Mouse (Mus musculus): ENCODE measurements around the gene Ybx1. TPM values are rescaled to one million over a fixed set of nuclear protein-coding genes. Genes with fewer than 3 reads are reported as not detected.
"Not testable (repeated sequence)": the region's sequence is repeated elsewhere in the genome, so short reads cannot be mapped to it uniquely, and the experiment has no call there.

Gene Ybx1
- polyA plus RNA-seq, 1 experiment from 2014 or later: 590 TPM

DNA sequence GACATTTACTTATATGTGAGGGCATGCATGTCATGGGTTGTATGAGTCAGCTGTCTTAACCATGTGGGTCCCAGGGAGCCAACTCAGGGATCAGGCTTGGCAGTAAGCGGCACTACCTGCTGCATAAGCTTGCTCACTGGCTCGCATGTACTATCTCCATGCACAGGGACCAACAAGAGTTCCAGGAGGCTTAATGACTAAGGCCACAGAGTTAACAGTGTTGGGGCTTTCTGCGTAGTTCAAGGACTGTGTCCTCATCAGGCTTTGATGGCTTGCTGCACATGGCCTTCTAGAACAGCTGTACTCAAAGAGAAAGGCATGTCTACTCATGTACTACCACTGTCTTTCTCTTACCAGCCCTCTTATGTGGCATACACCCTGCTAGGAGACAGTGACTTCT is 6.4 kb upstream of the Ybx1 start:
- DNase-seq (ENCODE audit: low read depth, low spot score): no peak
- POLR2A ChIA-PET: no interaction called here
- CTCF ChIA-PET: interaction anchor here (0.8 kb wide), 1 partner anchor 48 kb away, joined by 3 read pairs; no protein-coding TSS in a partner anchor
- no peaks in the 10 kb centered on the region for H3K27me3 ChIP-seq
- no peak for TF ChIP-seq CTCF (IDR thresholded peaks at IDR 0.05)
- no peak for ATAC-seq
- in situ Hi-C loops (cut with MboI; ENCODE audit: low pct_unique_long_range_greater_than_20kb): no loop called here

DNA sequence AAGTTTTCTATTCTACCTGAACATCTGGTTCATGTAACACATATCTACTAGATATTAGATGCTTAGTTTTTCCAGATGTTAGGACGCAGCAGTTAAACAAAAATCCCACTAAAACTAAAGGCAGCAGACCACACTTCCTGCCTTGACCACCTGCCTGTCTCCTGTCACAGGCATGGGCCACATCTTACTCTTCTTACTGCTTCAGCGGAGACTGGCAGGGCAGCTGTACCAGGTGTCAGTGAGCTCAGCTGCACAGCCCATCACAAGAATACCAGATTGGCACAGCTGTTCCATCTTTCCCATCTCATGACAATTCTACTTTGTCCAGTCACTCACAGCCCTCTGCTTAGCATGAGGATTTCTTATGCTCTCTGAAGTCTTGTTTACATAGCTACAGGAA is 3.0 kb upstream of the Ybx1 start:
- no peak for DNase-seq (ENCODE audit: low read depth, low spot score)
- no peaks in the 10 kb centered on the region for H3K27me3 ChIP-seq
- TF ChIP-seq CTCF (IDR thresholded peaks at IDR 0.05): no peak
- ATAC-seq: no peak
- in situ Hi-C loops (cut with MboI; ENCODE audit: low pct_unique_long_range_greater_than_20kb): no loop called here
- CTCF ChIA-PET: interaction anchor here (0.9 kb wide), 1 partner anchor 41 kb away, joined by 3 read pairs; no protein-coding TSS in a partner anchor
- POLR2A ChIA-PET: no interaction called here

DNA sequence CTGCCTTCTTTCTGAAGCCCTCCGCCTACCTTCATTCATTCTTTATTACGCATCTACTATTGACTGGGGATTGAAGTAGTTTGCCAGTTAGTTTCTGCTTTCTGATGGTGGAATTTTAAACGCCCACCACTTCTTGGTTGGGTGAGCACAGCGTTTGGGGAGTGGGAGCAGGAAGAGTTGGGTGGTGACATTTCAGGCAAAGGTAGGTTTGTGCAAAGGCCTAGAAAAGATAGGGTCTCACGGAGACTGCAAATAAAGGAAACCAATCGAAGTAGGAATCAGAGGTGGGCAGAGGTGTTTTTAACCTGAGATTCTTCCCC is 690 bp upstream of the Ybx1 start:
- ChIA-PET POLR2A (no interaction called here), CTCF (interaction anchor here (1.4 kb wide), 1 partner anchor 10 kb away, joined by 3 read pairs; no protein-coding TSS in a partner anchor)
- no peak for TF ChIP-seq CTCF (IDR thresholded peaks at IDR 0.05)
- no peaks in the 10 kb centered on the region for H3K27me3 ChIP-seq
- in situ Hi-C loops (cut with MboI; ENCODE audit: low pct_unique_long_range_greater_than_20kb): no loop called here
- ATAC-seq (no peak), DNase-seq (ENCODE audit: low read depth, low spot score) (no peak)

DNA sequence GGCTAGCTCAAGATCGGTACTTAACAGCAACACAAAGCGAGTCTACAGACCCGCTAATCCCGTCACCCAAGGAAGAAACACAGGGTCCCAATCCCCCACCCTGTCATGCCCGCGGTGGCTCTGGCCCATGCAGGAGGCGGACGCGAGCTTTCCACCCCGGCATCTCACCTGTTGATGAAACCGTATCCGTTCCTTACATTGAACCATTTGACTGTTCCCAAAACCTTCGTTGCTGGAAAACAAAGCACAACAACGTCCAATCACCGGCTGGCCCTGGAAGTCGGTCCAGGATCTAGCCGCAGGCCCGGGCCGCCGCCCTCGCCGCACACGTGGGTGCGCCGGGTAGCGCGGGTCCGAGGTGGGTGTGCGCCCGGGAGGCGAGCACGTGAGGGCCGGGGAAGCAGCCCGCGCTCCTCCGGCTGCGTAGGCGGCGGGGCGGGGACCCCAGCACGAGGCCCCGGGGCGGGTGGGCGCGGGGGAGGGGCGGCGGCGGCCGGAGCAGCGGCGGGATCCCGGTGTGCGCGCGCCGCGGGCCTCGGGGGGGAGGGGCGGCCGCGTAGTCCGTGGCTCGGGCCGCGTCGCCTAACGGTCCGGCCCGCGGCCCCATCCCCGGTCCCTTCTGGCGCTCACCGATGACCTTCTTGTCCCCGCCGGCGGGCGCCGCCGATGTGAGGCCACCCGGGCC is 688 bp downstream of the Ybx1 start:
- CTCF ChIA-PET: interaction anchor here (1.2 to 1.4 kb wide), 2 partner anchors 41 to 48 kb away, joined by 3 read pairs; no protein-coding TSS in a partner anchor
- DNase-seq (ENCODE audit: low read depth, low spot score): no peak
- in situ Hi-C loops (cut with MboI; ENCODE audit: low pct_unique_long_range_greater_than_20kb): loop anchor here (5.0 kb wide), 1 partner anchor 46 kb away; no protein-coding TSS in a partner anchor
- no peak for TF ChIP-seq CTCF (IDR thresholded peaks at IDR 0.05)
- no peaks in the 10 kb centered on the region for H3K27me3 ChIP-seq
- peak; percentile 25 for ATAC-seq
- POLR2A ChIA-PET: interaction anchor here (0.6 to 1.2 kb wide), 2 partner anchors 15 to 47 kb away, joined by 3 read pairs; no protein-coding TSS in a partner anchor

DNA sequence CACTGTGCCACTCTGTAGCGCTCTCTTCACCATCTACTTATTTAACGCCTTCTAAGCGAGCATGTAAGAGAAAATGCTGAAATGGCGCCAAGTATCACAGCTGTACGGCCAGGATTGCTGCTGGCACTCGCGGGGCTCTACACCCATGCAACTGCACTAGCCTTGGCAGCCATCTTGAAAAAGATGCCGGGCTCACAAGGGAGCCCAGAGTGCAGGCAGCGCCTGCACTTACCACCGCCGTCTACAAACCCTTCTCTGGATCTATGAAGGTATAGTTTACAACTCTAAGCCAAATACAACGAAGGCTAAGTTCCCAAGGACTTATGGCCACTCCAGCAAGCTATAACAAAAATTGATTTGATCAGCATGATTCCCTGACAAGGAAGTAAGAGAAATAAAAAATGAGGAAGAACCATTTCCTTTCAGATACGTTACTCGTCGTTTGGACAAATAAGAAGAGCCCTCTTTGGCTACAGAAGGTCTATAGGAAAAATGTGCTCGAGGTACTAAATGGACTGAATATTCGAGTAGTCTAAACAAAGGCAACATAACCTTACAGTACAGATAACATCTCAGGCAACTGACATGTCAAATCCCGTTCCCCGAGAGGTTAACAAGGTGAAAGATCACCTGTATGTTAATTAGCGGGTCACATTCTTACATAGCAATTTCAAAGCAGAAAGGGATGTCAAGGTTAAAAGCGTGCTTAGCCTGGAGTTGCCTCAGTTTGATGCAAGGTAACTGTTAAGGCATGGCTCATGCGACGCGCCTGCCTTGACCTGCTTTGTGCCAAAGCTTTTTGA is 1.4 kb downstream of the Ybx1 start:
- ATAC-seq: no peak
- ChIA-PET POLR2A (interaction anchor here (0.6 to 1.2 kb wide), 2 partner anchors 15 to 48 kb away, joined by 3 read pairs; no protein-coding TSS in a partner anchor), CTCF (interaction anchor here (1.1 to 1.5 kb wide), 4 partner anchors 41 to 54 kb away, joined by 3 to 4 read pairs (median 3); no protein-coding TSS in a partner anchor)
- no peak for DNase-seq (ENCODE audit: low read depth, low spot score)
- in situ Hi-C loops (cut with MboI; ENCODE audit: low pct_unique_long_range_greater_than_20kb): loop anchor here (5.0 kb wide), 1 partner anchor 46 kb away; no protein-coding TSS in a partner anchor
- no peak for TF ChIP-seq CTCF (IDR thresholded peaks at IDR 0.05)
- H3K27me3 ChIP-seq: no peaks in the 10 kb centered on the region

DNA sequence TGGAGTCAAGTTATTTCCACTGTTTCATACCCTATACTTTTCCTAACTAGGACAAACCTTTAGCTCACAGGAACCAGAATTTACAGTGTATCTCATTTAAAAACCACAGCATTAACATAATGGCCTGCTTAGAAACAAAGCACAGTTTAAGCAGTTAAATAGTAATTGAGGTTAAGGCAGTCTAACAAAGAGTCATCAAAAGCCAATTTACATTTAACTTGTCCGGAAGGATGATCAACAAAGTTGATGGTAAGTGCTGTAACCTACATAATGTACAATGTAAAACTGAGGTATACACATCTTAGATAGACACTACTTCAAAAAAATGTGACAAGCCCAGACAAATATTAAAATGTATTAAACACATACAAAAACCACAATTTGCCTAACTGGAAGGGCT is 2.5 kb downstream of the Ybx1 start:
- DNase-seq (ENCODE audit: low read depth, low spot score) (no peak), ATAC-seq (no peak)
- H3K27me3 ChIP-seq: no peaks in the 10 kb centered on the region
- TF ChIP-seq CTCF (IDR thresholded peaks at IDR 0.05): no peak
- in situ Hi-C loops (cut with MboI; ENCODE audit: low pct_unique_long_range_greater_than_20kb): loop anchor here (5.0 kb wide), 1 partner anchor 45 kb away; no protein-coding TSS in a partner anchor
- ChIA-PET CTCF (interaction anchor here (1.1 to 1.5 kb wide), 3 partner anchors 44 to 53 kb away, joined by 3 to 4 read pairs (median 3); no protein-coding TSS in a partner anchor), POLR2A (no interaction called here)

DNA sequence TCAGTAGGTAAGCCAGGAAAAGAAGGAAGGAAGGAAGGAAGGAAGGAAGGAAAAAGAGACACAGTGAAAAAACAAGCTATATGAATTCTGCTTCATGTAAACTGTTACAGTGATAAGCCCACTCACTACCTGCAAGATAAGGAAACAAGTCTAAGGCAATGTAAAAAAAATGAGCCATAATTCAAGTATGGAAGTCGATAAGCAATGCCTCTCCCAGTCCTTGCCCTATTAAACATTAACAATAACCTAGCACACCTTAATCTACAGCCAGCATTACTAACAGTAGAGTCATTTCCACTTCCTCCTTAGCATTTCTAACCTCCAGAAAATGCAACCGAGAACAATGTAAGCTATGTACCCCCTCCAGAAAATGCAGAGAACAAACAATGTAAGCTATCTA is 9.1 kb downstream of the Ybx1 start:
- no peaks in the 10 kb centered on the region for H3K27me3 ChIP-seq
- DNase-seq (ENCODE audit: low read depth, low spot score): no peak
- ChIA-PET POLR2A (no interaction called here), CTCF (interaction anchor here (1.3 to 2.4 kb wide), 3 partner anchors 10 to 46 kb away, joined by 3 to 5 read pairs (median 4); no protein-coding TSS in a partner anchor)
- in situ Hi-C loops (cut with MboI; ENCODE audit: low pct_unique_long_range_greater_than_20kb): no loop called here
- no peak for TF ChIP-seq CTCF (IDR thresholded peaks at IDR 0.05)
- ATAC-seq: no peak

DNA sequence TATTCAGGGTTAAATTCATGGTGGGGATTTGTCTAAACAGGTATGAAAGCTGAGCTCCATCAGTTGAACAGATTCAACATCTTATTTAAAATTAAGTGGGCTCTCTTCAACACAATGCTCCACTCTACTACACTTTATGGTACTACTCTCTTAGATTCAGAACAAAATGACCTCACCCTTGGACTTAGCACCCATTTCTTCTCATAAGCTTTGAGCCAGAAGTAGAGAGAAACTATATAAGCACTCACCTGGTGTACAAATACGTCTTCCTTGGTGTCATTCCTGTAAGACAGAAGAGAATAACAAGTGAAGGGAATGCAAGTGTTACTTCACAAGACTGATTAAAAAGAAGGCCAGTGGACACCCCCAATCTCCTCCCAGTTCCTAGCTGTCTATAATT is 9.5 kb downstream of the Ybx1 start:
- DNase-seq (ENCODE audit: low read depth, low spot score): no peak
- in situ Hi-C loops (cut with MboI; ENCODE audit: low pct_unique_long_range_greater_than_20kb): no loop called here
- ATAC-seq: no peak
- TF ChIP-seq CTCF (IDR thresholded peaks at IDR 0.05): no peak
- no peaks in the 10 kb centered on the region for H3K27me3 ChIP-seq
- ChIA-PET CTCF (interaction anchor here (1.3 to 2.4 kb wide), 3 partner anchors 9 to 46 kb away, joined by 3 to 5 read pairs (median 4); no protein-coding TSS in a partner anchor), POLR2A (interaction anchor here (0.6 kb wide), 1 partner anchor 662 kb away, joined by 3 read pairs; no protein-coding TSS in a partner anchor)

DNA sequence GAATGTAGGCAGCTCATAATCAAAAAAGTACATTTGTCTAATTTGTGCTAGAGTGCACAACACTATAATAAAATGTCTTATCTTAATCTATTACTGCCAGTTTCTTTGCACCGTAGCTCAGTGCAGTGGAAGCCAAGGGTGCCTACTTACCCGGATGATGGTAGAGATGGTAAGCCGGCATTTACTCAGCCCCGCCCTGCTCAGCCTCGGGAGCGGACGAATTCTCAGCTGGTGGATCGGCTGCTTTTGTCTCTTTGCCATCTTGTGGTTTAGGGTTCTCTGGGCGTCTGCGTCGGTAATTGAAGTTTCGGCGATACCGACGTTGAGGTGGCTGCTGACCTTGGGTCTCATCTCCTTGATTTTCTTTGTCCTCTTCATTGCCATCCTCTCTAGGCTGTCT is 15.6 kb downstream of the Ybx1 start:
- DNase-seq (ENCODE audit: low read depth, low spot score); in situ Hi-C loops (cut with MboI; ENCODE audit: low pct_unique_long_range_greater_than_20kb); H3K27me3 ChIP-seq; ATAC-seq: not testable (repeated sequence)
- ChIA-PET CTCF (interaction anchor here (1.0 to 1.7 kb wide), 4 partner anchors 11 to 40 kb away, joined by 3 to 5 read pairs (median 4); no protein-coding TSS in a partner anchor), POLR2A (interaction anchor here (1.3 kb wide), 1 partner anchor 14 kb away, joined by 3 read pairs; no protein-coding TSS in a partner anchor)

DNA sequence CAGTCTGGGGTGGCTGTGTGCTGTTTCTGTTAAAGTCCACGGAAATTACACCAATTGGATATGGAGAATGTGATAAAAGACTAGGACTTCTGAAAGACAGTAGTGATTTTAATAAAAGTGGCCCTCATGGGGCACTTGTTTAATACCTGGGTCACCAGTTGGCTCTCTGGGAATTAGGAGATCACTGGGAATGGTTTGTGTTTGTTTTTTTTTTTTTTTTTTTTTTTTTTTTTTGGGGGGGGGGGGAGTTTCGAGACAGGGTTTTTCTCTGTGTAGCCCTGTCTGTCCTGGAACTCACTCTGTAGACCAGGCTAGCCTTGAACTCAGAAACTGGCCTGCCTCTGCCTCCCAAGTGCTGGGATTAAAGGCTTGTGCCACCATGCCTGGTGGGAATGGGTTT is 18.7 kb downstream of the Ybx1 start:
- DNase-seq (ENCODE audit: low read depth, low spot score): no peak
- no peak for ATAC-seq
- POLR2A ChIA-PET: no interaction called here
- H3K27me3 ChIP-seq: no peaks in the 10 kb centered on the region
- CTCF ChIA-PET: interaction anchor here (1.5 kb wide), 1 partner anchor 9 kb away, joined by 4 read pairs; no protein-coding TSS in a partner anchor
- in situ Hi-C loops (cut with MboI; ENCODE audit: low pct_unique_long_range_greater_than_20kb): no loop called here
- no peak for TF ChIP-seq CTCF (IDR thresholded peaks at IDR 0.05)
